Mouse (Mus musculus): ENCODE measurements around the gene Muc15. TPM values are rescaled to one million over a fixed set of nuclear protein-coding genes. Genes with fewer than 3 reads are reported as not detected.

The Muc15 gene
- polyA plus RNA-seq (2012; rRNA removed): 2.3 and 3.1 TPM in 2 replicates
- polyA plus RNA-seq (2014; fragmentation: Nextera tagmentation; extraction: Ambion mirVana): 4.5 and 7.4 TPM in 2 replicates

- H3K27me3 ChIP-seq (ENCODE audit: control insufficient read depth, insufficient read depth, low read length): no peaks in the 10 kb centered on the region
- no peaks in the 10 kb centered on the region for H3K9me3 ChIP-seq (ENCODE audit: control insufficient read depth, low read length)
- H3K27ac ChIP-seq (replicated peaks; ENCODE audit: low read depth, low read length): no peak within 1 kb of the TSS
- WGBS: 63% methylated on average over 3 of the region's 3 CpGs
- no peak for ATAC-seq (ENCODE audit: low FRiP score, low read depth)
- TF ChIP-seq POLR2A (IDR thresholded peaks at IDR 0.05; ENCODE audit: borderline replicate concordance, extremely low read depth, insufficient read depth, insufficient read length): no peak
- no peak within 1 kb of the TSS for H3K4me3 ChIP-seq (replicated peaks; ENCODE audit: low read length)
- no peak within 1 kb of the TSS for H3K4me2 ChIP-seq (replicated peaks; ENCODE audit: low read depth, low read length, severe bottlenecking)
- DNase-seq (ENCODE audit: low spot score): no peak
- H3K9ac ChIP-seq (ENCODE audit: low read depth, low read length, severe bottlenecking): no peak within 1 kb of the TSS
- H3K36me3 ChIP-seq (ENCODE audit: control insufficient read depth, insufficient read depth, low read length): no peaks in the 10 kb centered on the region
- H3K4me1 ChIP-seq (ENCODE audit: control insufficient read depth, insufficient read depth, low read length): no peaks in the 10 kb centered on the region
Observed at GRCm38 (mm10) chr2:110721290-110721753, at the start of gene Muc15. Muc15 (plus strand) TSS chr2:110721340.

- no peak for ATAC-seq (ENCODE audit: low FRiP score, low read depth)
- Histone ChIP-seq H3K9ac (ENCODE audit: low read depth, low read length, severe bottlenecking) (no peak overlapping the region), H3K4me3 (replicated peaks; ENCODE audit: low read length) (no peak overlapping the region), H3K36me3 (ENCODE audit: control insufficient read depth, insufficient read depth, low read length) (no peaks in the 10 kb centered on the region), H3K27ac (replicated peaks; ENCODE audit: low read depth, low read length) (no peak overlapping the region), H3K4me1 (ENCODE audit: control insufficient read depth, insufficient read depth, low read length) (no peaks in the 10 kb centered on the region), H3K9me3 (ENCODE audit: control insufficient read depth, low read length) (no peaks in the 10 kb centered on the region), H3K27me3 (ENCODE audit: control insufficient read depth, insufficient read depth, low read length) (no peaks in the 10 kb centered on the region), H3K4me2 (replicated peaks; ENCODE audit: low read depth, low read length, severe bottlenecking) (no peak overlapping the region)
- TF ChIP-seq POLR2A (IDR thresholded peaks at IDR 0.05; ENCODE audit: borderline replicate concordance, extremely low read depth, insufficient read depth, insufficient read length): no peak
- 89% methylated on average over 3 of the region's 3 CpGs for WGBS
- DNase-seq (ENCODE audit: low spot score): no peak
Observed at GRCm38 (mm10) chr2:110709436-110709835, 11.7 kb upstream of the Muc15 start.

- no peak for TF ChIP-seq POLR2A (IDR thresholded peaks at IDR 0.05; ENCODE audit: borderline replicate concordance, extremely low read depth, insufficient read depth, insufficient read length)
- no peak overlapping the region for H3K27ac ChIP-seq (replicated peaks; ENCODE audit: low read depth, low read length)
- no peaks in the 10 kb centered on the region for H3K27me3 ChIP-seq (ENCODE audit: control insufficient read depth, insufficient read depth, low read length)
- H3K4me2 ChIP-seq (replicated peaks; ENCODE audit: low read depth, low read length, severe bottlenecking): no peak overlapping the region
- ATAC-seq (ENCODE audit: low FRiP score, low read depth) (no peak), DNase-seq (ENCODE audit: low spot score) (peak; percentile 21)
- H3K9me3 ChIP-seq (ENCODE audit: control insufficient read depth, low read length): no peaks in the 10 kb centered on the region
- H3K4me3 ChIP-seq (replicated peaks; ENCODE audit: low read length): no peak overlapping the region
- no peak overlapping the region for H3K9ac ChIP-seq (ENCODE audit: low read depth, low read length, severe bottlenecking)
- 76% methylated on average over 10 of the region's 10 CpGs for WGBS
- H3K36me3 ChIP-seq (ENCODE audit: control insufficient read depth, insufficient read depth, low read length): no peaks in the 10 kb centered on the region
- H3K4me1 ChIP-seq (ENCODE audit: control insufficient read depth, insufficient read depth, low read length): no peaks in the 10 kb centered on the region
Observed at GRCm38 (mm10) chr2:110710055-110710720, 11.0 kb upstream of the Muc15 start.

GRCm38 (mm10) chr2:110719051-110719450, 2.1 kb upstream of the Muc15 start:
- no peaks in the 10 kb centered on the region for H3K9me3 ChIP-seq (ENCODE audit: control insufficient read depth, low read length)
- ATAC-seq (ENCODE audit: low FRiP score, low read depth): no peak
- H3K27me3 ChIP-seq (ENCODE audit: control insufficient read depth, insufficient read depth, low read length): no peaks in the 10 kb centered on the region
- H3K9ac ChIP-seq (ENCODE audit: low read depth, low read length, severe bottlenecking): no peak overlapping the region
- no peak overlapping the region for H3K4me2 ChIP-seq (replicated peaks; ENCODE audit: low read depth, low read length, severe bottlenecking)
- no peak overlapping the region for H3K27ac ChIP-seq (replicated peaks; ENCODE audit: low read depth, low read length)
- no peak for DNase-seq (ENCODE audit: low spot score)
- no peaks in the 10 kb centered on the region for H3K36me3 ChIP-seq (ENCODE audit: control insufficient read depth, insufficient read depth, low read length)
- H3K4me1 ChIP-seq (ENCODE audit: control insufficient read depth, insufficient read depth, low read length): no peaks in the 10 kb centered on the region
- no peak for TF ChIP-seq POLR2A (IDR thresholded peaks at IDR 0.05; ENCODE audit: borderline replicate concordance, extremely low read depth, insufficient read depth, insufficient read length)
- no peak overlapping the region for H3K4me3 ChIP-seq (replicated peaks; ENCODE audit: low read length)

GRCm38 (mm10) chr2:110722208-110722607, 1.1 kb downstream of the Muc15 start:
- no peaks in the 10 kb centered on the region for H3K4me1 ChIP-seq (ENCODE audit: control insufficient read depth, insufficient read depth, low read length)
- WGBS: 79% methylated on average over 1 of the region's 1 CpGs
- no peaks in the 10 kb centered on the region for H3K36me3 ChIP-seq (ENCODE audit: control insufficient read depth, insufficient read depth, low read length)
- H3K27me3 ChIP-seq (ENCODE audit: control insufficient read depth, insufficient read depth, low read length): no peaks in the 10 kb centered on the region
- no peak overlapping the region for H3K9ac ChIP-seq (ENCODE audit: low read depth, low read length, severe bottlenecking)
- H3K4me3 ChIP-seq (replicated peaks; ENCODE audit: low read length): no peak overlapping the region
- H3K4me2 ChIP-seq (replicated peaks; ENCODE audit: low read depth, low read length, severe bottlenecking): no peak overlapping the region
- H3K27ac ChIP-seq (replicated peaks; ENCODE audit: low read depth, low read length): no peak overlapping the region
- no peak for TF ChIP-seq POLR2A (IDR thresholded peaks at IDR 0.05; ENCODE audit: borderline replicate concordance, extremely low read depth, insufficient read depth, insufficient read length)
- no peak for DNase-seq (ENCODE audit: low spot score)
- ATAC-seq (ENCODE audit: low FRiP score, low read depth): no peak
- H3K9me3 ChIP-seq (ENCODE audit: control insufficient read depth, low read length): no peaks in the 10 kb centered on the region
